Mouse (Mus musculus) ES-Bruce4 (cell line): Measurements from ENCODE around the gene Aox4. TPM values are rescaled to one million over a fixed set of nuclear protein-coding genes. Genes with fewer than 3 reads are reported as not detected.

ENCODE experiments used
- H3K27ac ChIP-seq: 2 replicates; pipeline ENCODE4 v1.5.1; 2012; ENCODE audit warnings: low read length, inconsistent platforms; ENCODE audit not compliant: insufficient read depth
- H3K27me3 ChIP-seq: 2 replicates; pipeline ENCODE4 v1.6.1; 2012; ENCODE audit warnings: mild to moderate bottlenecking, low read length, inconsistent platforms; ENCODE audit not compliant: control insufficient read depth, poor library complexity, insufficient read depth, severe bottlenecking
- H3K36me3 ChIP-seq: 2 replicates; pipeline ENCODE4 v1.6.1; 2012; ENCODE audit warnings: inconsistent platforms, mild to moderate bottlenecking, low read length, moderate library complexity; ENCODE audit not compliant: control insufficient read depth, poor library complexity, insufficient read depth, severe bottlenecking
- H3K4me1 ChIP-seq: one replicate; pipeline ENCODE4 v1.8.1; 2011; ENCODE audit warnings: low read length; ENCODE audit not compliant: control insufficient read depth, insufficient read depth
- H3K4me3 ChIP-seq: 2 replicates; pipeline ENCODE4 v1.5.1; 2011; ENCODE audit warnings: low read depth, mild to moderate bottlenecking, low read length
- H3K9ac ChIP-seq: 2 replicates; pipeline ENCODE4 v1.6.1; 2012; ENCODE audit warnings: low read depth, mild to moderate bottlenecking, inconsistent platforms; ENCODE audit not compliant: poor library complexity, severe bottlenecking
- H3K9me3 ChIP-seq: replicated peaks from 2 replicates; pipeline ENCODE4 v1.6.1; 2012; ENCODE audit warnings: mild to moderate bottlenecking, low read length, inconsistent platforms; ENCODE audit not compliant: control insufficient read depth, poor library complexity, insufficient read depth, severe bottlenecking
- CTCF ChIP-seq: IDR thresholded peaks from one replicate; pipeline ENCODE4 v1.8.1; 2011; ENCODE audit warnings: low read depth, low read length
- EP300 ChIP-seq: IDR thresholded peaks from 2 replicates; pipeline ENCODE4 v1.6.1; 2011; ENCODE audit warnings: low read depth, low read length; ENCODE audit not compliant: insufficient read depth
- POLR2A ChIP-seq: IDR thresholded peaks from one replicate; pipeline ENCODE4 v1.8.1; 2011; ENCODE audit warnings: low read length; ENCODE audit not compliant: insufficient read depth
- polyA plus RNA-seq: library from polyadenylated mRNA; stranded (reverse); fragments of >200 nt; gene quantifications from 2 replicates; pipeline ENCODE4 v1.2.4, GENCODE M21; 2011; ENCODE audit warnings: low read depth; ENCODE audit not compliant: missing spikeins, insufficient read depth, insufficient read length

Aox4 gene
- polyA plus RNA-seq, 1 experiment = not detected

DNA sequence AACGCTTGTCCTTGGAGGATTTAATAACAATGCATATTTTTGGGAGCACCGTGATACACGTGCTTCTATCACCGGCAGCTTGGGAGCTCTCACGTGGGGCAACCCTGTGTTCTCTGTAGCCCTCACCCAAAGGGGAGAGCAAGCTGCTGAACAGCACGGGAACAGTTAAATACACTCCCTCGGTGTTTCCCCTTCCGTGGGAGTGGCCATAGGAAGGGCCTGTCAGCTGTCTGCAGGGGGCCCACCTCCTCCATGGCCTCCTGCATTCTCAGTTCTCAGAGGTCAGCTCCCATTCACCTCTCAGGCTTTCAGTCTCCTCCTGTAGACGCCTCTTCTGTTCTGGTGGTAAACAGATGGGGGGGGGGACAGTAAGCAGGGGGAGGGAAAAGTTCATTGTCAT is 65.7 kb downstream of the Aox4 start:
- H3K9me3 ChIP-seq = no peaks in the 10 kb centered on the region
- no peaks in the 10 kb centered on the region for H3K36me3 ChIP-seq
- no peak overlapping the region for H3K4me3 ChIP-seq
- TF ChIP-seq EP300 (no peak), CTCF (no peak), POLR2A (no peak)
- H3K27me3 ChIP-seq = no peaks in the 10 kb centered on the region
- no peak overlapping the region for H3K27ac ChIP-seq
- no peak overlapping the region for H3K9ac ChIP-seq
- H3K4me1 ChIP-seq = peaks cover 3% of the 10 kb centered on the region

DNA sequence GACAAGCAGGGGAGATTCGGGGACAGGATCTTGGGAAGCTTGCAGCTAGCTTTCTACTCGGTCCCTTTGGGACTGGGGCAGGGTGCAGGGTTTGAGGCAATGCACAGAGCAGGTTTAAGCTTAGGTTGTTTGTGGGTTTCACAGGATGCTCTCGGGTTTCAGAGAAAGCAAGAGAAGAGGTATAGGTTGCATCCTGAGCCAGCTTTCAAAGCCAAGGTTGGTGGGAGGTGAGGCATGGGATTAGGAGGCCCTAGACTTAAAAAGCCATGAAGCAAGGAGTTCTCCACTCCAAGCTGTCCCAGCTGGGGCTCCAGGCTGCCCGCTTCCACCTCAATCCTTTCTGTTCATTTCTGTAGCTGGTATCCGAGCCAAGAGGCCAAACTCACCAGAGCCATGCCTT is 67.8 kb downstream of the Aox4 start, which contains the start of gene Aox2:
Gene Aox2, plus strand, starts transcription at position 301 of the 400 bp plus-strand sequence.
- Histone ChIP-seq H3K36me3 (no peaks in the 10 kb centered on the region), H3K9ac (no peak within 1 kb of the TSS), H3K27me3 (no peaks in the 10 kb centered on the region), H3K4me1 (peaks cover 3% of the 10 kb centered on the region), H3K27ac (no peak within 1 kb of the TSS), H3K9me3 (no peaks in the 10 kb centered on the region), H3K4me3 (no peak within 1 kb of the TSS)
- no peak for TF ChIP-seq EP300
- TF ChIP-seq CTCF = no peak
- no peak for TF ChIP-seq POLR2A

DNA sequence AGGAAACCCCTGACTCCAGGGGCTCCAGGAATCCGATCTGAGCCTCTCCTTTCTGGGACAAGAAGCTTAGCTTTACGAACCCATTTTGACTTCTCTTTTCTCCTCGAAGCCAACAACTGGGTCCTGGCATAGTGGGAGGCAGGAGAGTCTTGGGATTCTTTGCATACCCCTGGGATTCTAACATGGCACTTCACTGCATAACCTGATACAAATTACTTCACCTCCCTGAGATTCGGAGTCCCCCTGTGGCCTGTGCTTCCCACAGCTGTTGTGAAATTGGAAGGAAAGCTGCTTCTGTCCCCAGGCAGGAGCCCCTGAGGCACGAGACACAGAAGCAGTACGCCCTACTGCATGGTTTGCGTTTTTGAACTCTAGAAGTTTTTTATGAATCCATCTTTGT is 68.3 kb downstream of the Aox4 start:
- no peak overlapping the region for H3K27ac ChIP-seq

DNA sequence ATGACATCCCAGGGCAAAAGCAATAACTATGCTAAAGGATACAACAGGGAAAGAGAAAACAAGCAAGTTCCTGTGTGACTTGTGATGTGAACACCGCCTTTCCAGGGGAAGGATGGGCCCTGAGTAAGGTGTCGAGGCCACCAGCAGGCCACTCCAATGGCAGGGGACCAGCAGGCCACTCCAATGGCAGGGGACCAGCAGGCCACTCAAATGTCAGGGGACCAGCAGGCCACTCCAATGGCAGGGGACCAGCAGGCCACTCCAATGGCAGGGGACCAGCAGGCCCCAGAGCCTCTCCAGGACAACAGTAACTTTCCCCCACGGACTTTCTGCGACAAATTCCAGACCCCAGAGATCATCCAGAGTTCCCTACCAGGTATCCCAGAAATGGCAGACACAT is 70.2 kb downstream of the Aox4 start:
- TF ChIP-seq CTCF = no peak
- TF ChIP-seq EP300 = no peak
- TF ChIP-seq POLR2A = no peak

More for the DNA sequence above, 68.3 kb downstream of the Aox4 start:
- TF ChIP-seq CTCF (no peak), EP300 (no peak), POLR2A (no peak)
- Histone ChIP-seq H3K9me3 (no peaks in the 10 kb centered on the region), H3K36me3 (no peaks in the 10 kb centered on the region), H3K27me3 (no peaks in the 10 kb centered on the region), H3K4me3 (no peak overlapping the region), H3K9ac (no peak overlapping the region), H3K4me1 (peaks cover 3% of the 10 kb centered on the region)

DNA sequence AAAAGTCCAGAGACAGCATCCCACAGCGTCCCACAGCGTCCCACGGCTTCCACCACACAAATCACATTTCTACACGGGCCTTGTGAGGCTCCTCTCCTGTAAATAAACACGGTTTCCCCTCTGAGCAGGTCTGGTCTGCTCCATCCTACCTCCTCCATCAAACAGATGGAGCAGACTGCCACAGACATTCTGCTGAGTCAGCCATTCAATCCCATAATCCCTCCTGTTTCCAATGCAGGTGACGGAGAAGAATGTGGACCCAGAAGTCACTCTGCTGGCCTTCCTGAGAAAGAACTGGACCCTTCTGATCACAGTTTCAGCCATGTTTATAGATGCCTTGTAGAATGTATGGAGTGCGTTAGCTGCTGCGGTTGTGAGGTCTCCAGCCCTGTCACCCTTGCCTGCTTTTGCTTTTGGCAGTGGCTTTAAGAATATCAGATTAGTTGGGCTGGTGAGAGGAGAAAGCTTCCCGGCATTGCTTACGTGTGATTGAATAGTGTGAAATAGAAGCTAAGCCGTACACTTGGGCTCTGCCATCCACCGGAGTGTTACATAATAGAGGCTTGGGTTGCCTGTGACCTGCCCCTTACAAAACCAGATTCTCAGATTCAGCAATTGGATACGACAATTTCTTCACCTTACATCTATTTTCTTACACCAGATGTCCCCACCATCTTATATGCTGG is 70.9 kb downstream of the Aox4 start:
- Histone ChIP-seq H3K36me3 (no peaks in the 10 kb centered on the region), H3K27ac (no peak overlapping the region)
- TF ChIP-seq POLR2A (no peak), CTCF (no peak), EP300 (no peak)

More for the DNA sequence above, 70.2 kb downstream of the Aox4 start:
- H3K9ac ChIP-seq = no peak overlapping the region
- H3K36me3 ChIP-seq = no peaks in the 10 kb centered on the region
- H3K4me1 ChIP-seq = peaks cover 3% of the 10 kb centered on the region
- no peak overlapping the region for H3K4me3 ChIP-seq
- no peaks in the 10 kb centered on the region for H3K9me3 ChIP-seq
- no peak overlapping the region for H3K27ac ChIP-seq
- no peaks in the 10 kb centered on the region for H3K27me3 ChIP-seq

DNA sequence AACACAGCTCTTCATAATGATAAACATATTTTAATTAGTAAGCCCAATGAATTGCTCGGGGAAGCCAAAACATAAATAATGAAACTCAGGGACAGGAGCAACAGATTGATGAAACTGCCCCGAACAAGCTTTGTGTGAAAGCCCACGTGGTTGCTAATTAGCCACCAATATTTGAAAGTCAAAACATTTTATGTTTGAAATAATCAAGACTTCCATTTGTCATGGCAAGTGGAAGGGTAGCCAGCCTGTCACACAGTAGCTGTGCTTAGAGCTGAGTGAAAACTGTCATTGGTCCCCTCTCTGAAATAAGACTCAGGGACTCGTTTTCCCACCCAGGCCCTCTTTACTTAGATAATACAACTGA is 71.4 kb downstream of the Aox4 start:
- H3K4me1 ChIP-seq = no peaks in the 10 kb centered on the region
- H3K9me3 ChIP-seq = no peaks in the 10 kb centered on the region
- H3K36me3 ChIP-seq = no peaks in the 10 kb centered on the region
- TF ChIP-seq POLR2A (no peak), CTCF (no peak), EP300 (no peak)
- H3K27ac ChIP-seq = no peak overlapping the region
- no peak overlapping the region for H3K4me3 ChIP-seq
- H3K27me3 ChIP-seq = no peaks in the 10 kb centered on the region
- H3K9ac ChIP-seq = no peak overlapping the region

More for the DNA sequence above, 70.9 kb downstream of the Aox4 start:
- Histone ChIP-seq H3K9ac (no peak overlapping the region), H3K9me3 (no peaks in the 10 kb centered on the region), H3K4me3 (no peak overlapping the region), H3K27me3 (no peaks in the 10 kb centered on the region), H3K4me1 (no peaks in the 10 kb centered on the region)
